Mouse (Mus musculus) bone marrow, adult 2 months (tissue): ENCODE measurements around the gene Polr2h.
A peak's percentile ranks its signal among the peaks of the same experiment; 100 is the strongest.

ENCODE experiments used
- CTCF ChIP-seq: fragments of 200-500 bp; IDR thresholded peaks from 2 replicates; pipeline ENCODE4 v1.5.1; 2011; ENCODE audit warnings: low read length, control low read depth; ENCODE audit not compliant: control insufficient read depth, insufficient read depth
- POLR2A ChIP-seq: fragments of 200-500 bp; IDR thresholded peaks from 2 replicates; pipeline ENCODE4 v1.6.1; 2011; ENCODE audit warnings: low read depth, mild to moderate bottlenecking, control low read depth, low read length, borderline replicate concordance; ENCODE audit not compliant: control insufficient read depth

GRCm38 (mm10) chr16:20702522-20702893, 15.0 kb upstream of the Polr2h start:
- TF ChIP-seq CTCF (peak; percentile 50; the same call in 1 of the 2 replicates), POLR2A (no peak)
